21 mouse cellular contexts compared by ENCODE assay signal in genomic region chrX:102175538-102176287, GRCm38 (mm10). TPM values are rescaled to one million over a fixed set of nuclear protein-coding genes. Genes with fewer than 3 reads are reported as not detected.
A peak's percentile ranks its signal among the peaks of the same experiment; 100 is the strongest.
DNase-seq lines count a peak whose midpoint lies in the region; ATAC-seq and TF ChIP-seq lines count a peak whose summit lies in the region.
"Had no signal": no experiment of that assay in that cellular context is flagged by ENCODE, and none has a peak within 500 bp of the region (broad histone marks: within the 10 kb centered on the region; RNA-seq: fewer than 3 reads in every experiment).

No protein-coding gene starts in this region.

- no peak overlapping the region for H3K4me3 ChIP-seq in kidney, adult 2 months (ENCODE audit: insufficient read depth, low read depth, low read length)
- H3K4me3 ChIP-seq in lung, embryonic 14.5 days (ENCODE audit: low read depth, low read length) = no peak overlapping the region
- H3K4me3 ChIP-seq in lung, postnatal 0 days (ENCODE audit: low read depth, low read length) = no peak overlapping the region
- H3K4me3 ChIP-seq: embryonic facial prominence, embryonic 12.5 days; forebrain, embryonic 15.5 days; heart, embryonic 13.5 days; hindbrain, embryonic 12.5 days had no signal

- TF ChIP-seq POLR2A in kidney, adult 2 months (IDR thresholded peaks at IDR 0.05; ENCODE audit: low read depth, low read length) = no peak

- TF ChIP-seq CTCF in kidney, adult 2 months (conservative IDR thresholded peaks at IDR 0.05; ENCODE audit: insufficient read depth, insufficient read length, low read depth, low read length) = no peak
- no peak for TF ChIP-seq CTCF in lung, embryonic 14.5 days (IDR thresholded peaks at IDR 0.05; ENCODE audit: low read depth)
- no peak for TF ChIP-seq CTCF in lung, postnatal 0 days (IDR thresholded peaks at IDR 0.05)

- peak; percentile 73 for ATAC-seq in lung, embryonic 14.5 days (ENCODE audit: insufficient read depth)
- ATAC-seq in lung, postnatal 0 days = peak; percentile 69
- peak; percentile 74 for ATAC-seq in megakaryocyte progenitor cell, adult 5-6 weeks (replicated peaks; ENCODE audit: poor library complexity)
- ATAC-seq: activated CD4-positive, CD25-positive, alpha-beta regulatory T cell, adult 4 months; forebrain, embryonic 15.5 days; Patski had no signal

- no peaks in the 10 kb centered on the region for H3K9me3 ChIP-seq in lung, embryonic 14.5 days (ENCODE audit: low read depth, low read length)
- no peaks in the 10 kb centered on the region for H3K9me3 ChIP-seq in lung, postnatal 0 days (ENCODE audit: low read length)
- H3K9me3 ChIP-seq: embryonic facial prominence, embryonic 12.5 days; forebrain, embryonic 15.5 days; heart, embryonic 13.5 days; hindbrain, embryonic 12.5 days had no signal

- 68% methylated on average over 5 of the region's 5 CpGs for WGBS in kidney, adult 2 months
- WGBS in lung, embryonic 14.5 days = 58% methylated on average over 5 of the region's 5 CpGs
- WGBS in lung, postnatal 0 days = 61% methylated on average over 5 of the region's 5 CpGs

- H3K27ac ChIP-seq in kidney, adult 2 months (ENCODE audit: insufficient read depth, low read depth, low read length) = no peak overlapping the region
- no peak overlapping the region for H3K27ac ChIP-seq in lung, embryonic 14.5 days (ENCODE audit: low read depth)
- H3K27ac ChIP-seq in lung, postnatal 0 days (ENCODE audit: low read length) = no peak overlapping the region
- H3K27ac ChIP-seq: embryonic facial prominence, embryonic 12.5 days; forebrain, embryonic 15.5 days; heart, embryonic 13.5 days; hindbrain, embryonic 12.5 days had no signal

- TF ChIP-seq EP300 in lung, postnatal 0 days (IDR thresholded peaks at IDR 0.05) = 0 out of 2 replicates have a peak, but pooled peaks have one; percentile 36

- no peaks in the 10 kb centered on the region; the same call in 1 of the 2 replicates for H3K27me3 ChIP-seq in kidney, adult 2 months (replicated peaks; ENCODE audit: control insufficient read depth, insufficient read depth, low read length)
- H3K27me3 ChIP-seq in lung, embryonic 14.5 days (ENCODE audit: insufficient read depth, low read length) = no peaks in the 10 kb centered on the region
- no peaks in the 10 kb centered on the region for H3K27me3 ChIP-seq in lung, postnatal 0 days (replicated peaks; ENCODE audit: insufficient read depth, low read length)
- H3K27me3 ChIP-seq: embryonic facial prominence, embryonic 12.5 days; forebrain, embryonic 15.5 days had no signal

- no peak overlapping the region for H3K4me2 ChIP-seq in lung, embryonic 14.5 days
- H3K4me2 ChIP-seq in lung, postnatal 0 days (replicated peaks; ENCODE audit: low read depth, low read length) = no peak overlapping the region
- H3K4me2 ChIP-seq: embryonic facial prominence, embryonic 12.5 days; forebrain, embryonic 15.5 days; heart, embryonic 13.5 days; hindbrain, embryonic 12.5 days had no signal

- no peaks in the 10 kb centered on the region for H3K36me3 ChIP-seq in kidney, adult 2 months (ENCODE audit: control insufficient read depth, insufficient read depth, low read length)
- H3K36me3 ChIP-seq in lung, embryonic 14.5 days (ENCODE audit: insufficient read depth) = no peaks in the 10 kb centered on the region
- H3K36me3 ChIP-seq in lung, postnatal 0 days (ENCODE audit: insufficient read depth, low read length) = no peaks in the 10 kb centered on the region
- H3K36me3 ChIP-seq: embryonic facial prominence, embryonic 12.5 days; forebrain, embryonic 15.5 days; heart, embryonic 13.5 days; hindbrain, embryonic 12.5 days had no signal

- no peaks in the 10 kb centered on the region for H3K4me1 ChIP-seq in kidney, adult 2 months (ENCODE audit: control insufficient read depth, insufficient read depth, low read length)
- H3K4me1 ChIP-seq in lung, embryonic 14.5 days (ENCODE audit: insufficient read depth) = no peaks in the 10 kb centered on the region
- H3K4me1 ChIP-seq in lung, postnatal 0 days (ENCODE audit: insufficient read depth, low read depth, low read length) = no peaks in the 10 kb centered on the region
- H3K4me1 ChIP-seq: embryonic facial prominence, embryonic 12.5 days; forebrain, embryonic 15.5 days; hindbrain, embryonic 12.5 days had no signal

- peak; percentile 24 for DNase-seq in kidney, adult 2 months
- DNase-seq in kidney, postnatal 4 days = no peak
- DNase-seq in lung, embryonic 14.5 days = peak; percentile 75
- DNase-seq in lung, postnatal 14 days = no peak
- DNase-seq in lung, postnatal 0 days (ENCODE audit: low spot score) = peak; percentile 63
- DNase-seq in MN1 (ENCODE audit: low spot score) = no peak
- DNase-seq in adrenal gland, postnatal 4 days (ENCODE audit: low spot score in 2 of 2) = no peak
- DNase-seq: adrenal gland, adult 2 months; adrenal gland, postnatal 25 days; cerebellum, adult 2 months; cerebellum, postnatal 14 days; gastrocnemius, postnatal 36 days; heart, adult 11 months; heart, postnatal 4 days had no signal

- no peak overlapping the region for H3K9ac ChIP-seq in lung, embryonic 14.5 days
- H3K9ac ChIP-seq in lung, postnatal 0 days (replicated peaks; ENCODE audit: low read depth) = no peak overlapping the region
- H3K9ac ChIP-seq: embryonic facial prominence, embryonic 12.5 days; forebrain, embryonic 15.5 days; heart, embryonic 13.5 days; hindbrain, embryonic 12.5 days had no signal

RNA-seq across cellular contexts. Expression of gene Rps4x, which starts 13.5 kb away (rescaled TPM):
- 354 and 511 TPM in 2 replicates for polyA plus RNA-seq in kidney, adult 2 months (2012; rRNA removed)
- polyA plus RNA-seq in lung, embryonic 14.5 days (2014; fragmentation: Nextera tagmentation; extraction: Ambion mirVana) = 977 and 1,016 TPM in 2 replicates
- polyA plus RNA-seq in lung, postnatal 0 days (2015; fragmentation: Nextera tagmentation; extraction: Ambion mirVana) = 614 and 632 TPM in 2 replicates
- total RNA-seq in megakaryocyte progenitor cell, adult 5-6 weeks (2015) = 4,640 and 4,664 TPM in 2 replicates
- 2,298 and 2,758 TPM in 2 replicates for total RNA-seq in megakaryocyte progenitor cell, adult 5-6 weeks (2017)
- 1,000 to 10,000 TPM; 1,379 to 1,607 TPM for total RNA-seq in adrenal gland, postnatal 4 days (2021)

RNA-seq across cellular contexts. Expression of gene Ercc6l, which starts 18.8 kb away (rescaled TPM):
- 0.10 and 0.13 TPM in 2 replicates for polyA plus RNA-seq in kidney, adult 2 months (2012; rRNA removed)
- polyA plus RNA-seq in lung, embryonic 14.5 days (2014; fragmentation: Nextera tagmentation; extraction: Ambion mirVana) = 22.6 and 23.8 TPM in 2 replicates
- polyA plus RNA-seq in lung, postnatal 0 days (2015; fragmentation: Nextera tagmentation; extraction: Ambion mirVana) = 0.87 and 1.1 TPM in 2 replicates
- 22.3 and 29.5 TPM in 2 replicates for total RNA-seq in megakaryocyte progenitor cell, adult 5-6 weeks (2015)
- total RNA-seq in megakaryocyte progenitor cell, adult 5-6 weeks (2017) = 28.6 and 32.1 TPM in 2 replicates
- total RNA-seq in adrenal gland, postnatal 4 days (2021) = 1 to 10 TPM; 4.7 to 5.1 TPM
- polyA plus RNA-seq: adrenal gland, adult 2 months had no signal

RNA-seq across cellular contexts. Expression of gene Pin4, which starts 56.5 kb away (rescaled TPM):
- 2.0 and 5.2 TPM in 2 replicates for polyA plus RNA-seq in kidney, adult 2 months (2012; rRNA removed)
- 70.3 and 71.0 TPM in 2 replicates for polyA plus RNA-seq in lung, embryonic 14.5 days (2014; fragmentation: Nextera tagmentation; extraction: Ambion mirVana)
- 41.4 and 58.7 TPM in 2 replicates for polyA plus RNA-seq in lung, postnatal 0 days (2015; fragmentation: Nextera tagmentation; extraction: Ambion mirVana)
- 54.6 and 65.3 TPM in 2 replicates for total RNA-seq in megakaryocyte progenitor cell, adult 5-6 weeks (2015)
- 102 and 124 TPM in 2 replicates for total RNA-seq in megakaryocyte progenitor cell, adult 5-6 weeks (2017)
- 10 to 100 TPM; 39.8 to 45.8 TPM for total RNA-seq in adrenal gland, postnatal 4 days (2021)
- polyA plus RNA-seq: adrenal gland, adult 2 months had no signal

Comparison
In these comparisons a context has a peak if more than half of its experiments do, and no peak if none do; other contexts are left out.
1. DNase-seq: peak in kidney, adult 2 months (single experiment), lung, embryonic 14.5 days (single experiment) and lung, postnatal 0 days (single experiment); none in kidney, postnatal 4 days (0 of 2), lung, postnatal 14 days (single experiment), MN1 (single experiment) and adrenal gland, postnatal 4 days (0 of 2).
2. RNA of gene Ercc6l, which starts 18.8 kb away (polyA plus RNA-seq): 22.6 to 23.8 TPM in lung, embryonic 14.5 days; 0.87 to 1.1 TPM in lung, postnatal 0 days and 0.10 to 0.13 TPM in kidney, adult 2 months; every median in the first group is over 10 times any median in the second.
3. Peak in every context shown above with its lines, with median percentiles within 50 percentile points of each other: ATAC-seq.